Mouse (Mus musculus): ENCODE data around the gene Gm3164. TPM values are rescaled to one million over a fixed set of nuclear protein-coding genes. Genes with fewer than 3 reads are reported as not detected.
"Not testable (repeated sequence)": the region's sequence is repeated elsewhere in the genome, so short reads cannot be mapped to it uniquely, and the experiment has no call there.

Gene Gm3164
- polyA plus RNA-seq (2015; fragmentation: Nextera tagmentation; extraction: Ambion mirVana): 0.28 and 0.33 TPM in 2 replicates

- H3K27ac ChIP-seq (ENCODE audit: low read length); ATAC-seq (ENCODE audit: low read depth); H3K27me3 ChIP-seq (ENCODE audit: control insufficient read depth, insufficient read depth, low read depth, low read length); H3K4me1 ChIP-seq (replicated peaks; ENCODE audit: control insufficient read depth, insufficient read depth, low read length); H3K9ac ChIP-seq (ENCODE audit: low read length); H3K9me3 ChIP-seq (ENCODE audit: control insufficient read depth, low read length); H3K36me3 ChIP-seq (ENCODE audit: control insufficient read depth, insufficient read depth, low read length): not testable (repeated sequence)
- peak within 1 kb of the TSS; percentile 51 for H3K4me2 ChIP-seq (ENCODE audit: low read depth, low read length)
- WGBS: 1% methylated on average over 25 of the region's 59 CpGs
- peak within 1 kb of the TSS; percentile 34 for H3K4me3 ChIP-seq (ENCODE audit: low read length)
Measured at GRCm38 (mm10) chr14:4414965-4415835, at the start of gene Gm3164. Gene Gm3164 (plus strand): TSS chr14:4415448.

- not testable (repeated sequence) for H3K27ac ChIP-seq (ENCODE audit: low read length); H3K4me2 ChIP-seq (ENCODE audit: low read depth, low read length); ATAC-seq (ENCODE audit: low read depth); H3K9me3 ChIP-seq (ENCODE audit: control insufficient read depth, low read length); H3K4me3 ChIP-seq (ENCODE audit: low read length); H3K4me1 ChIP-seq (replicated peaks; ENCODE audit: control insufficient read depth, insufficient read depth, low read length); H3K9ac ChIP-seq (ENCODE audit: low read length); H3K36me3 ChIP-seq (ENCODE audit: control insufficient read depth, insufficient read depth, low read length); H3K27me3 ChIP-seq (ENCODE audit: control insufficient read depth, insufficient read depth, low read depth, low read length)
- WGBS: 86% methylated on average over 3 of the region's 3 CpGs
Measured at GRCm38 (mm10) chr14:4368991-4369390, 46.3 kb upstream of the Gm3164 start.

GRCm38 (mm10) chr14:4369691-4370090 lies 45.6 kb upstream of the Gm3164 start:
- WGBS: 76% methylated on average over 3 of the region's 3 CpGs
- H3K27me3 ChIP-seq (ENCODE audit: control insufficient read depth, insufficient read depth, low read depth, low read length); H3K9me3 ChIP-seq (ENCODE audit: control insufficient read depth, low read length); H3K36me3 ChIP-seq (ENCODE audit: control insufficient read depth, insufficient read depth, low read length); H3K27ac ChIP-seq (ENCODE audit: low read length); H3K4me1 ChIP-seq (replicated peaks; ENCODE audit: control insufficient read depth, insufficient read depth, low read length); H3K4me3 ChIP-seq (ENCODE audit: low read length); H3K9ac ChIP-seq (ENCODE audit: low read length); H3K4me2 ChIP-seq (ENCODE audit: low read depth, low read length); ATAC-seq (ENCODE audit: low read depth): not testable (repeated sequence)

GRCm38 (mm10) chr14:4377871-4378270 lies 37.4 kb upstream of the Gm3164 start:
- not testable (repeated sequence) for H3K27me3 ChIP-seq (ENCODE audit: control insufficient read depth, insufficient read depth, low read depth, low read length); H3K9ac ChIP-seq (ENCODE audit: low read length); H3K4me3 ChIP-seq (ENCODE audit: low read length); H3K9me3 ChIP-seq (ENCODE audit: control insufficient read depth, low read length); H3K27ac ChIP-seq (ENCODE audit: low read length); H3K4me1 ChIP-seq (replicated peaks; ENCODE audit: control insufficient read depth, insufficient read depth, low read length); ATAC-seq (ENCODE audit: low read depth); H3K4me2 ChIP-seq (ENCODE audit: low read depth, low read length); H3K36me3 ChIP-seq (ENCODE audit: control insufficient read depth, insufficient read depth, low read length)

GRCm38 (mm10) chr14:4385606-4386005 lies 29.6 kb upstream of the Gm3164 start:
- H3K9me3 ChIP-seq (ENCODE audit: control insufficient read depth, low read length); H3K9ac ChIP-seq (ENCODE audit: low read length); ATAC-seq (ENCODE audit: low read depth); H3K36me3 ChIP-seq (ENCODE audit: control insufficient read depth, insufficient read depth, low read length); H3K27me3 ChIP-seq (ENCODE audit: control insufficient read depth, insufficient read depth, low read depth, low read length); H3K4me2 ChIP-seq (ENCODE audit: low read depth, low read length); H3K4me3 ChIP-seq (ENCODE audit: low read length); H3K27ac ChIP-seq (ENCODE audit: low read length); H3K4me1 ChIP-seq (replicated peaks; ENCODE audit: control insufficient read depth, insufficient read depth, low read length): not testable (repeated sequence)

- 64% methylated on average over 2 of the region's 6 CpGs for WGBS
- not testable (repeated sequence) for H3K9me3 ChIP-seq (ENCODE audit: control insufficient read depth, low read length); H3K4me2 ChIP-seq (ENCODE audit: low read depth, low read length); H3K27ac ChIP-seq (ENCODE audit: low read length); H3K9ac ChIP-seq (ENCODE audit: low read length); H3K4me1 ChIP-seq (replicated peaks; ENCODE audit: control insufficient read depth, insufficient read depth, low read length); H3K4me3 ChIP-seq (ENCODE audit: low read length); ATAC-seq (ENCODE audit: low read depth); H3K36me3 ChIP-seq (ENCODE audit: control insufficient read depth, insufficient read depth, low read length); H3K27me3 ChIP-seq (ENCODE audit: control insufficient read depth, insufficient read depth, low read depth, low read length)
Measured at GRCm38 (mm10) chr14:4392841-4393530, 22.3 kb upstream of the Gm3164 start.

- H3K27ac ChIP-seq (ENCODE audit: low read length); H3K27me3 ChIP-seq (ENCODE audit: control insufficient read depth, insufficient read depth, low read depth, low read length); ATAC-seq (ENCODE audit: low read depth); H3K4me3 ChIP-seq (ENCODE audit: low read length); H3K4me2 ChIP-seq (ENCODE audit: low read depth, low read length); H3K9ac ChIP-seq (ENCODE audit: low read length); H3K4me1 ChIP-seq (replicated peaks; ENCODE audit: control insufficient read depth, insufficient read depth, low read length); H3K9me3 ChIP-seq (ENCODE audit: control insufficient read depth, low read length); H3K36me3 ChIP-seq (ENCODE audit: control insufficient read depth, insufficient read depth, low read length): not testable (repeated sequence)
- WGBS: 43% methylated on average over 1 of the region's 3 CpGs
Measured at GRCm38 (mm10) chr14:4397226-4397625, 18.0 kb upstream of the Gm3164 start, which contains the start of gene Gm3159. Gene Gm3159 (plus strand): TSS chr14:4397526.

GRCm38 (mm10) chr14:4398624-4399023 lies 16.6 kb upstream of the Gm3164 start:
- H3K27me3 ChIP-seq (ENCODE audit: control insufficient read depth, insufficient read depth, low read depth, low read length); H3K9me3 ChIP-seq (ENCODE audit: control insufficient read depth, low read length); H3K36me3 ChIP-seq (ENCODE audit: control insufficient read depth, insufficient read depth, low read length); H3K4me2 ChIP-seq (ENCODE audit: low read depth, low read length); H3K4me1 ChIP-seq (replicated peaks; ENCODE audit: control insufficient read depth, insufficient read depth, low read length); H3K4me3 ChIP-seq (ENCODE audit: low read length); ATAC-seq (ENCODE audit: low read depth); H3K27ac ChIP-seq (ENCODE audit: low read length); H3K9ac ChIP-seq (ENCODE audit: low read length): not testable (repeated sequence)

GRCm38 (mm10) chr14:4400115-4400789 lies 15.0 kb upstream of the Gm3164 start:
- not testable (repeated sequence) for H3K4me1 ChIP-seq (replicated peaks; ENCODE audit: control insufficient read depth, insufficient read depth, low read length); H3K36me3 ChIP-seq (ENCODE audit: control insufficient read depth, insufficient read depth, low read length); ATAC-seq (ENCODE audit: low read depth); H3K27me3 ChIP-seq (ENCODE audit: control insufficient read depth, insufficient read depth, low read depth, low read length); H3K4me3 ChIP-seq (ENCODE audit: low read length); H3K9ac ChIP-seq (ENCODE audit: low read length); H3K9me3 ChIP-seq (ENCODE audit: control insufficient read depth, low read length); H3K4me2 ChIP-seq (ENCODE audit: low read depth, low read length); H3K27ac ChIP-seq (ENCODE audit: low read length)
- 83% methylated on average over 4 of the region's 5 CpGs for WGBS

Data from lung, embryonic 16.5 days (tissue).